Mouse (Mus musculus) myocyte (in vitro differentiated cells): ENCODE measurements around the gene Ddx52.

Experiments used
- MAX ChIP-seq: IDR thresholded peaks from one replicate; pipeline ENCODE4 v1.6.1; 2011; ENCODE audit warnings: low read depth, mild to moderate bottlenecking, control low read depth
- TCF12 ChIP-seq: IDR thresholded peaks from one replicate; pipeline ENCODE4 v1.6.1; 2011; ENCODE audit warnings: mild to moderate bottlenecking, control low read depth; ENCODE audit not compliant: poor library complexity, insufficient read depth, severe bottlenecking

DNA sequence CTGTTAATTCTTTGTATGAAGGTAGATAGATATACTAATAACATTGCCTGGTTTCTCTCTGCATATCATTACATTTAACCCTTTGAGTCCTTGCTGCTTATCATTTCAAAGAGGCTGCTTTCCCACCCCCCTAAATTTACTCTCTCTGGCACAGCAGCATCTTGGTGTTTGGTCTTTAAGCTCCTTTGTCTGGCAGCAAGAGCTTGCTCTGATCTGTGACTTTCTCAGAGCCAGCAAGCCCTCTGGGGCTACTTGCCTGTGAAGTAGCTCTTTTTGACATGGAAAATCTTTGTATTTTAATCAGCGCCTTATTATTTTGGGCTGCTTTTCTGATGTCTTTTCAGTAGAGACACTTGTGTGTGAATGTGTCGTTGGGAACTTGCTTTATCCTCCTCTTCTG, 69.7 kb downstream of the Ddx52 start:
- TF ChIP-seq MAX (no peak), TCF12 (no peak)
